Mouse (Mus musculus) heart, postnatal 25 days (tissue): Measurements from ENCODE around the gene Rec114. TPM values are rescaled to one million over a fixed set of nuclear protein-coding genes. Genes with fewer than 3 reads are reported as not detected.
A peak's percentile ranks its signal among the peaks of the same experiment; 100 is the strongest.

Experiments
- DNase-seq: peaks from one replicate; pipeline ENCODE4 v3.0.0; 2022; ENCODE audit warnings: low spot score
- intact Hi-C: fragments of 180-260 bp; cut with DNase I; formaldehyde crosslinking; loops from one replicate; pipeline ENCODE4 v1.15.1; 2025
- total RNA-seq, 2 experiments: library from RNA; stranded (reverse); gene quantifications; 2 replicates each; pipeline ENCODE4 v1.2.3; 2021

Gene Rec114
- total RNA-seq, 2 experiments from 2014 or later = 3.1 to 5.5 TPM

DNA sequence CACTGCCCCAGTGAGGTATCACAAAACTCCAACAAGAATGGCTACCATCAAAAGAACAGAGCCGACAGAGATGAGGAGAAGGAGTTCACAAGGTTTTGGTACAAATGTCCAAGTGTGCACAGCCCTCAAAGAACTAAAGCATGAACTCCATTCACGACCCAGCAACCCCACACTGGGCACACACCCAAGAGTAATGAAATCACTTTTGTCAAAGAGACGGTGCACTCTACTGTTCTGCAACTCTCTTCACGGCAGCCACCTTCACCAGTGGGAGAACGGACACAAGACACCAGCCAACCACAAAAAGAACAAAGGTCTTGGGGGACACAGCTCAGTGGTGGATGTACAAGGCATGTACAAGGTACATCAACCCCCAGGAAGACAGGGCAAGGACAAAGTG, 24.3 kb downstream of the Rec114 start:
- intact Hi-C loops = no loop called here
- DNase-seq = no peak

DNA sequence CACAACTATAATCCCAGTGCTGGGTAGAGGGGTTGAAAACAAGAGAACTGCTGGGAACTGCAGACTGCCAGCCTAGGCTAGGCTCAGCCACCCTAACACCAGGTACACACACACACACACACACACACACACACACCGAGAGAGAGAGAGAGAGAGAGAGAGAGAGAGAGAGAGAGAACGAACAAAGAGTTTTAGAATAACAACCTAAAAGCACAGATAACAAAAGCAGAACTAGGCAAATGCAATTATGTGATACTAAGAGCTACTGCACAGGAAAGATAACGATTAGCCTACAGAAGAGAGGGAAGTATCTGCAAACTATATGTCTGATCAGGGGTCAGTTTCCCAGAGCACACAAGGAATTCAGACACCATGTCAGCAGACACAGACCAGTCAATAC, 24.8 kb downstream of the Rec114 start:
- DNase-seq = no peak
- intact Hi-C loops = no loop called here

DNA sequence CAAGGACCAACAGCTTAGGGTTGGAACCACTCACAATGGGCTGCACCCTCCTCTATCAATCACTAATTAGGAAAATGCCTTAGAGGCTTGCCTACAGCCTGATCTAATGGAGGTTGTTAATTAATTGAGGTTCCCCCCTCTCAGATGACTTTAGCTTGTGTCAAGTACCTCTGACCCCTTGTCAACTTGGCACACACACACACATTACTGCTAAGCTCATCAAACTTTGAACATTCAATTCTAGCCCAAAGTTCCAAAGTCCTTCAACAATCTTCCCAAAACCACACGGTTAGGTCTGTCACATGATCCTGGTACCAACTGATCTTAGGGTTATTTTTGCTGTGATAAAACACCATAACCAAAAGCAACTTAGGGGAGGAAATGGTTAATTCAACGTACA, 26.9 kb downstream of the Rec114 start:
- DNase-seq = no peak
- intact Hi-C loops = no loop called here

DNA sequence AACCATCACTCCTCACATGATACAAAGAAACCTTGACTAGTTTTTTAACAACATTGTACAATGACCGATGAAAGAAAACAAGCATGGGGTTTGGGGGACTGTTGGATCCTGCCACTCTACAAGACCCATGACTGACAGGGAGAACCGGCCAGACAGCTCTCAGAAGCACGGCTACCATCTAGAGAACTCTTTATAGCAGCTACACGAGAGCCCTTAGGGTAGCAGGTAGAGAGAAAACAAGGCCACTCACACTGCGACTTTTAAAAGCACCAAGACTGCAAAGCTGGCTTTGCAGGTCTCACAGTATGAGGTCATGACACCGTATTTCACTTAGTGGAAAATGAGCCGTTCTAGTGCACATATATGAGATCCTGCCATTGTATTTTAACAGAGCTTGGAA, 33.1 kb downstream of the Rec114 start:
- intact Hi-C loops = loop anchor here (1.0 kb wide), 1 partner anchor 164 kb away; no protein-coding TSS in a partner anchor

DNA sequence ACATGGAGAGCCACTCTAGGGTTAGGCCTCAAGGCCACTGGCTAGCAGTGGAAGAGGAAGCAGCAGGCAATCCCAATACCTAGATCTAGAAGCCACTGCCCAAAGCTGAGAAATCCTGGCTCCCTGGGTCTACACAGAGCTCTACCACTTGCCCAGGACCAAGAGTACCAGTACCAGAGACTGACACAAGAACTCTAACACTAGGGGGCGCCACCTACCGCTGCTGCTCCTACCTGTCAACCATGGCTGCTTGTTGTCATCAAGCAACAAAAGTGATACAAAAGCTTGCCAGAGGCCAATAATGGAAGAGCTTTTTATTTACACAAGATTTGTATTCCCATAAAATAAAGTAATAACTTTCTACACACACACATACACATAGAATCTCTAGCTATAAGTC, 33.8 kb downstream of the Rec114 start:
- intact Hi-C loops = loop anchor here (1.0 kb wide), 1 partner anchor 164 kb away; no protein-coding TSS in a partner anchor
- no peak for DNase-seq

More for the DNA sequence above, 33.1 kb downstream of the Rec114 start:
- DNase-seq = no peak

DNA sequence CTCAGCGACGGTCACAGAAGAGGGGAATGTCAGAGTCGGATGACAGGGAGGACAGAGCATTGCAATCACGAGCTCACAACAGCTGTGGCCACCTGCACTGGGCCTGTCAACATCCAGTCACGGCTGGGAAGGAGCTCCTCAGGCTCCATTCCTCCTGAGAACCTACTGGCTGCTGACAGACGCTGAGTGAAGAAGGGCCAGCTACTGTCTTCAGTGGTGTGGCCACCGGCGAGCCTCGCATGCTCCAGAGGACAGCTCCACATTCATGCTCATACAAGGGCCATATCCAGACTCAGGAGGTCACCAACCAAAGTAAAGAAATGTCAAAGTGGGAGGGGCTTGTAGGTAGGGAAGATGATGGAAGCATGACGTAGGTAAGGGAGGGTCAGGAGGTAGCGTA, 36.0 kb downstream of the Rec114 start:
- no peak for DNase-seq
- intact Hi-C loops = no loop called here

DNA sequence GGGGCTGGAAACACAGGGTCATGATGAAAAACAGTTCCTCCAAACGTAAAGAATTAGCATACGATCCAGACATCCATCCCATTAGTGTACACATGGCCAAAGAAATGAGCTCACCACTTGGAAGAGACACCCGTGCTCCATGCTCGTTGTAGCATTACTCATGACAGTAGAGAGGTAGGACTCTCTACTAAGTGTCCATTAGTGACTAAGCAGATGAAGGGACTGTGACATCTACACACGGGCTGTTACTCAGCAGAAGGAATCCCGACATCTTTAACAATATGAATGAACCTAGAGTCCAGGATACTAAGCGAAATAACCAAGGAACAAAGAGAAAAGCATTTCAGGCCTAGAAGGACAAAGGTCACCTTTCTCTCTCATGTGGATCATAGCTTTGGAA, 37.7 kb downstream of the Rec114 start:
- intact Hi-C loops = no loop called here
- no peak for DNase-seq

DNA sequence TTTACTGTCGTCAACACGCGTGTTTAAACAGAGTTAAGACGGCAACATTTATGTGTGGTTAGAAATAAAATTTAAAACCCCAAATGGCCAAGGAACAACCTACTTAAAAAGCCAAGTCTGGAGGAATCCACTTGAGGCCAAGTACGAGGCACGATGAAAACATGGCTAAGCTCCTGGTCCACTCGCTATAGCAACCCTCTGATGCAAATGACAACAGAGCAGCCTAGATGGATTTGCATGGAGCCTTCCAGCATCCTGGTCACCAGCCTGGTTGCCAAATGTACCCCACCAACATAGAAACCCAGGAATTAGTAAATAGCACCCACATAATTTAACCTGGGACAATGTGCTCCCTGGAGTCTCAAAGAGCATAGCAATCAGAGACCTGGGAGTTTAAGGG, 40.0 kb downstream of the Rec114 start:
- DNase-seq = no peak
- intact Hi-C loops = no loop called here

DNA sequence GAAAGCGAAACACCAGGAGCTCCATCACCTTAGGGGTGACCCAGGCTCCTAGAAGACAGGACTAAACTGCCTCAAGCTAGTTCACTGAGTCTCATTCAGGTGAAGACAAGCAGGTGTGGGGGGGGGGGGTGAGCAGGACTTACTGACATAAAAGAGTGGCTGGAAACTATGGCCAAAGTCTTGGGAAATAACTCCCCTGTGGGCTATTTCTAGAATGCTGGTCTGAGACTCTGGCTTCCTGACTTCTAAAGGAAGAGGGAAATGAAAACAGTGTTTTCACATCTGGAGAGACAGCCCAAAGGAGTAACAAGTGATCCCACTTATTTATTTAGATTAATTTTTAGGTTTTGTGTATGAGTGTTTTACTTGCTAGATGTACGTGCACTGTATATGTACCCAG, 42.0 kb downstream of the Rec114 start:
- DNase-seq = no peak
- intact Hi-C loops = no loop called here

DNA sequence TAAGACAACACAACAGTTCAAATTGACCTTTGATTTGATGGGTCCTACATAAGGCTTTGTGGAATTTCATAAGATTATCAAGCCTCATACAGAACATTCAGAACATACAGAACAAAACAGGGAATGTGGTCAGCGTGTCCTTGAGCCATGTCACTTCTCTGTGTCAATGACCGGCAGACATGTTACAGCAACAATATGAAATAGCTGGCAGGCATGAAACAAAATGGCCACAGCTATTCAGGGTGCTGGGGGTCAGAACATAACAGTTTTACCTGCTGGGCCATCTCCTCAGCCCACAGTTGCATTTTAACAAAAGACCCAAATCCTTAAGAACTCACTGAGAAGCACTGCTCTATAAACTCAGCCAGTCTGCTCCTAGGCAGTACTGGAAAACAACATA, 45.3 kb downstream of the Rec114 start:
- intact Hi-C loops = no loop called here
- no peak for DNase-seq

DNA sequence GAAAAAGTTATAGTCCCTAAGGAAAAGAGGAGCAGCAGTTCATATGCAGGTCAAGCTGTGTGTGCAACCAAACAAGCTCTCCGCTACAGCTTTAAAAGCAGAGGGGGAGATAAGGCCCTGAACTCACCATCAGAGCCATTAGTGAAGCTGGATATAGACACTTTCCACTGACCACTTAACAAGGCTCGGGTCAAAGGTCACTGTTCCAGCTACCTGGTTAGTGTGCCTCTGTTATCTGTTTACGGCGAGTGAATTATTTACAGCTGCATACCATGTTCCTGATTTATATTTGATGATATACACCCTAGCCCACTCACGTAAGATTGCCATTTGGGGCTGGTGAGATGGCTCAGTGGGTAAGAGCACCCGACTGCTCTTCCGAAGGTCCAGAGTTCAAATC, 52.3 kb downstream of the Rec114 start:
- intact Hi-C loops = no loop called here
- DNase-seq = no peak

DNA sequence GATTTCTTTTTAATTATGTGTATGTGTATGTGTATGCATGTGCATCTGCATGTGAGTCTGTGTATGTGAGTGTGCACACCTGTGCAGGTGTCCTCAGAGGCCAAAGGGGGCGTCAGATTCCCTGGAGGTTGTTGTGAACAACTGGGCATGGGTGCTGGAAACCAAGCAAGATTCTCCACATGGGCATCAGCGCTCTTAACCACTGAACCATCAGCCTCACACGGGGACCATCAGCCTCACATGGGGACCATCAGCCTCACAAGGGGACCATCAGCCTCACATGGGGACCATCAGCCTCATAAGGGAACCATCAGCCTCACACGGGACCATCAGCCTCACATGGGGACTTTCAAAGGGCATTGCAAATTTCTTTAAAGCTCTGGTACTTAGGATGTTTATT, 53.1 kb downstream of the Rec114 start:
- intact Hi-C loops = no loop called here
- no peak for DNase-seq

DNA sequence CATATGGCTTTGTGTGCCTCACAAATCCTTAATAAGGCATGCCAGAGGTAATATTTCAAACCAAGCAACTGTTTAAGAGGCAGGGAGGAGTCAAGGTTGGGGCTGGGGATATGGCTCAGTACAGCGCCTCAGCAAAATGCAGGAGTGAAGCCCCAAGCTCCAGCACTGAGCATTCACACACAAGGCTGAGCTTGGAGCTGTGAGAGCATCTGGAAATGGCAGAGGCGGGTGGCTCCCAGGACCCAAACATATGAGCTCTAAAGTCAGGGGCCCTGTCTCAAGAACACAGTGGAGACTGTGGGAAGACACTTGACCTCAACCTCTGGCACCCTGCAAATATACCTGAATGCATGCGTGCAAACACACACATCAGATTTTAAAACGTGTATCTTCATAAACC, 55.7 kb downstream of the Rec114 start:
- intact Hi-C loops = no loop called here

DNA sequence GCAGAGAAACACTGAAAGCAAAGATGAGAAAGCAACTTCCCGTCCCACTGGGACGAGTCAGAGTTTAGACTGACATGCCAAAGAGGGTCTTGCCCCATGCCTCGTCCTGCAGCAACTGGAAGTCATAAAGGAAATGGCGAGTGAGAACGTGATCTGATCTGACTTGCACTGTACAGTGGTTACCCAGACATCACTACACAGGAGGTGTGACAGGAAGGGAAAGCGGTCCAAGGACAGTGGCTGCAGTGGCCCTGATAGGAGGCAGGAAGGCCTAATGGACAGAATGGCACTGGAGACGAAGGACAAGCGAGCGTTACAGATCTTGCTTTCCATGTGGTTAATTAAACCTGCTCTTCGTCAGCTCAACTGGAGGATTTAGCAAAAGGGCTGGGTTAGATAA, 58.5 kb downstream of the Rec114 start:
- intact Hi-C loops = no loop called here

More for the DNA sequence above, 55.7 kb downstream of the Rec114 start:
- DNase-seq = no peak

DNA sequence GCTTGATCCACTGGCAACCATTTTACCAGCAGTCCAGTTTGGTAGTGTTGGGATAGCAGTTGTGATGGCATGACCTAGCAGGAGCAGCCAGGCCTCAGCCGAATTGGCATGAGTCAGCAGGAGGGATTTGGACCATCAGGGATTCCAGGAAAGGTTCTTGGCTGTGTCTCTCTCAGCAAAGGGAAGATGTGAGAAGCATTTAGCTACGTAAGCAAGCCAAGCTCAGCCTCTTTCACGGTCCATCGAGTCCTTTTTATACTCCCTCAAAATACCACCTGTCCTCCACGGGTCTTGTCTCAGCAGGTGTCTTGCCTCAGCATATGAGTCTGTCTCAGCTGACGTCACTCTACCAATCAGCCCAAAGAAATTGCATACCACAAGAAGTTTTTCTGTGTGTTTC, 60.4 kb downstream of the Rec114 start:
- intact Hi-C loops = no loop called here
- DNase-seq = no peak

More for the DNA sequence above, 58.5 kb downstream of the Rec114 start:
- DNase-seq = no peak

DNA sequence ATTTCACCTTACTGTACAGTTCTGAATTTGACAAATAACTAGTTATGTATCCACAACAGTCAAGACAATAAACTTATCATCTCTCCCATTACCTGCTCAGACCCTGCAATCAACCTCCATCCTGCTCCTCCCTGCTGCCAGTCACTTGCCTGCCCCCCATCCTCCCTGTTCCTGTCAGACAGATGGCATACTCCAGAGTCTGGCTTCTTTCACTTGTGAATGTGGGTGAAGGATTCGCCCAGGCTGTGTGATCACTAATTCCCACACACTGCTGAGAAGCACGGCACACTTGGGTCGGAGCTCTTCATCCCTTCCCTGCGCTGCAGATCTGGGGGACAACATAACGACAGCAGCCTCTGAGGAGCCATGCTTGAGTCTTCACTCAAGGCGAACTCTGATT, 61.7 kb downstream of the Rec114 start:
- intact Hi-C loops = no loop called here
- no peak for DNase-seq

DNA sequence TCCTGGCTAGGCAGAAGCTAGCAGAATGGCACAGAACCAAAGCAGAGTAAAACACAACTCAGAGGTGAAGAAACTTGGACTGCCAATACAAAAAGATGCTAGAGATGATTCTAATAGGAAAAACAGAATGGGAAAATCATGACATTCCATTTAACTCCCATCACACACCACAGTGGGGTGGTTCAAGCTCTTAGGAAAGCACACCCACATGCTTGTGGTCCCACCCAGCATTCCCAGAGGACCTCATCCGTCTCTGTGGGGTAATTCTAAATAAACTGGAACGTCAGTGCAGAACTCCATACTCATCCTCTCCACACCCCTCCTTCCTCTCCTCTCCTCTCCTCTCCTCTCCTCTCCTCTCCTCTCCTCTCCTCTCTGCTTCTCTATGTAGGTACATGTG, 62.4 kb downstream of the Rec114 start:
- intact Hi-C loops = no loop called here
- DNase-seq = no peak

DNA sequence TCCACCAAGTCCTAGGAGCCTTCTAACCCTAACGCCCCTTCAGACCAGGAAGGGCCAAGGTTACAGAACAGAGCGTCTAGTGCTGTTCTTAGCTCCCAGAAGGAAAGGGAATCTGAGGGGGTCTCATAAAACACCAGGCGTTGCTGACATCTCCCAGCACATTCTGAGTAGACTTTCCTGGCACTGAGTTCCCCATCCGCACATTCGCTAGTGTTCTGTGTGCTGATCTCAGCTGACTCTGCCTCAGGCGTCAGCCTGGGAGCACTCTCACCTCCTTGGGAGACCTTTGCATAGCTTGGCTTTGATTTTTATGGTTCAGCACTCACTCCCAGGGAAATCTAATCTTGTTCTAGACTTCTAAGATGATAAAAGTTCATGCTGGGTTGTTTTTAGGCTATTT, 68.4 kb downstream of the Rec114 start:
- DNase-seq = no peak

DNA sequence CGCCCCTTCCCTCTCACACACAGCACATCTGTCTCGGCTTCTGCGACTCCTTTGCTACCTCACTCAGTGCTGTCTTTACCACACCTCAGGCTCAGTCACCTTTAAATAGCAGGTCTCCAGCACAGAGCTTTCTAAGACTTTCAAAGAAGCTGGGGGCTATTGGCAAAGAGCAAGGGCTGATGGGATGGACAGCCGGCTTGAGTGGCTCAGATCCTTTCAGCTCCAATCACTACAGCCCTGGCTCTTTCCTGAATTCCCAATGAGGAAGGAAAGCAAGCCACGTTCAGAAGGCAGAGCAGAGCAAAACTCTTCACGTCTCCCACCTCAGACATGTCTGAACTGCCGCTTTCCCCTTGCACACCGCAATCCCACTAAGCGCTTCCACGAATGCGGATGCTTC, 69.0 kb downstream of the Rec114 start:
- intact Hi-C loops = no loop called here
- DNase-seq = no peak

More for the DNA sequence above, 68.4 kb downstream of the Rec114 start:
- intact Hi-C loops = no loop called here

DNA sequence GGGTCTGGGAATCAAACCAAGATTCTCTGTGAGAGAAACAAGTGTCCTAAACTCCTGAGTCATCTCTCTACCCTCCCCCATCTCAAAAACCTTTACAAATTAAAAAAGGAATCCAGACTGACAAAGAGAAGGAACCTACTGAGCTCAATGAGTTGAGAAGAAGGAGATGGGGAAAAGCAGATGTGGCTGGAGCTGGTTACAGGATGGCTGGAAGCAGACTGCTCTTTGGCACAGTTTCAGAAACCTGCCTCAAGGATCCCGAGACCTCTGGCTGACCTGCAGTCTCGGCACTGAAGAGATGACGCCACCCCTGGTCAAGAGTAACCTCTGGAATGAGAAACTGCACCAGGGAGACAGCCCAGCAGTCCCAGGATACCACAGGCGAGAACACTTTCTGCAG, 71.3 kb downstream of the Rec114 start:
- intact Hi-C loops = no loop called here
- peak; percentile 47 for DNase-seq

DNA sequence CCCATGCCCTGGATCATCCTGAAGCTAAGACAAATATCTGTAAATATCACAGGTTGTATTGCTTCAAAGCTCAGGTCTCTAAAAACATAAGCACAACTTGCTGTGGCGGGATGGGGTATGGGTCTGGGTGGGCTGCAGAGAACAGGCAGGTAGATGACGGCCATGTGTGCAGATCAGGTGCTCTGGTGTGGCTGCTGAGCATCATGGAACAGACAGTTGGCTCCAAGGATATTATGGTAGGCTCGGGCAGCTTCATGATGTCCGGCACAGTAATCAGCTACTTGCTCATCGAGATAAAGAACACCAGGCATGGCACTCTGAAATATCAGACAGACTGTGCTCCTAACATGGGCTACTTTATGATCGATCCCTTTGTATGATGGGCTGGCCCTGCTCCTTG, 73.9 kb downstream of the Rec114 start:
- DNase-seq = no peak
- intact Hi-C loops = no loop called here

DNA sequence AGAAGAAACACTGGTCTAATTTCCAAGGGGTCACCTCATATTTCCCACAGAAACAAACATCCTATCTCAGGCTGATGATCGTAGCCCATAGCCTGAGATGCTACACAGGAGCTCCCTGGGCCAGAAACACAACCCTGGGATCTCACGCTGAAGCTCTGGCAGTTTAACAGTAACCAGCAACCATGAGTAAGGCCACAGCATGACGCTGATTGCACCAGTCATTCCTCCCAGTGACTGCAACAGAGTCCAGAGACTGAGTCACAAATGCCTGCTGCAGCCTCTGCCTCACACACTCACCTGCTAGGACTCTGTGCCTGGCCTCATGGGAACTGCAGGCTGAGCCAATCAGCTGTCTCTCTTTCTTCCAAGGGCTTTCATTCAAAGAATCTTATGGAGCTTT, 74.7 kb downstream of the Rec114 start:
- DNase-seq = no peak
- intact Hi-C loops = no loop called here

DNA sequence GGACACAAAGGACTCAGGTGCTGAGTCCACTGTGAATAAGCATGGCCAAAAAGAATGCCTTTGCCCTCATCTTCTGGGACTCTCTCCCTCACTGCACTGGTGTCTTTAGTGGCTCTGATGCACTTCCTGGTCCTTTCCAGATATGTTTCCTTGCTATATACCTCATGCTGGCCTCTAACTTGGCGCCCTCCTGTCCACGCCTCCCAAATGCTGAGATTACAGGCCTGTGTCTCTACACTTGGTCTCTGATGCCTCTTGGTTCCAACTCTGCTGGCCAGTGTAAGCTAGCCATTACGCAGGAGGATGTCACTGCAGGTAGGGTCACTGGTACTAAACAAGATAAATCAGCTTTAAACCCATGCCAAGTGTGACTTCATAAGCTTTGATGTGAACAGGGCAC, 75.6 kb downstream of the Rec114 start:
- DNase-seq = no peak
- intact Hi-C loops = no loop called here
